Mouse (Mus musculus) stomach, embryonic 16.5 days (tissue): ENCODE measurements around the gene Gm5447. TPM values are rescaled to one million over a fixed set of nuclear protein-coding genes. Genes with fewer than 3 reads are reported as not detected.

ENCODE experiments used
- ATAC-seq: fragments of 200-750 bp; cut with Nextera tagmentation; 2 replicates; pipeline ENCODE4 v1.8.0; 2017; ENCODE audit warnings: moderate number of reproducible peaks, moderate TSS enrichment; ENCODE audit not compliant: insufficient read depth, low FRiP score
- H3K27ac ChIP-seq: fragments of 300-500 bp; sonication (generic); 2 replicates; pipeline ENCODE4 v1.5.1; 2014; ENCODE audit warnings: low read length
- H3K27me3 ChIP-seq: fragments of 300-500 bp; sonication (generic); 2 replicates; pipeline ENCODE4 v1.6.1; 2014; ENCODE audit warnings: low read length, control low read depth, mixed read lengths; ENCODE audit not compliant: control insufficient read depth, insufficient read depth
- H3K36me3 ChIP-seq: fragments of 300-500 bp; sonication (generic); 2 replicates; pipeline ENCODE4 v1.6.1; 2014; ENCODE audit warnings: low read length; ENCODE audit not compliant: control insufficient read depth, insufficient read depth
- H3K4me1 ChIP-seq: fragments of 300-500 bp; sonication (generic); 2 replicates; pipeline ENCODE4 v1.6.1; 2014; ENCODE audit warnings: low read length, control low read depth, mixed read lengths; ENCODE audit not compliant: control insufficient read depth, insufficient read depth
- H3K4me2 ChIP-seq: fragments of 300-500 bp; sonication (generic); 2 replicates; pipeline ENCODE4 v1.6.1; 2014; ENCODE audit warnings: low read depth, low read length, mixed read lengths
- H3K4me3 ChIP-seq: fragments of 300-500 bp; sonication (generic); replicated peaks from 2 replicates; pipeline ENCODE4 v1.5.1; 2014; ENCODE audit warnings: mild to moderate bottlenecking, low read length
- H3K9ac ChIP-seq: fragments of 300-500 bp; sonication (generic); 2 replicates; pipeline ENCODE4 v1.6.1; 2014; ENCODE audit warnings: low read length
- H3K9me3 ChIP-seq: fragments of 300-500 bp; sonication (generic); replicated peaks from 2 replicates; pipeline ENCODE4 v1.6.1; 2016; ENCODE audit warnings: low read length, control low read depth; ENCODE audit not compliant: control insufficient read depth
- WGBS: fragments of 180-500 bp; shearing (Covaris S2); extraction: QIAGEN DNeasy Blood & Tissue Kit; methylation state at CpG from one replicate; pipeline ENCODE4 v1.1.7; 2014; 5-methylcytosine and 5-hydroxymethylcytosine counted together
- polyA plus RNA-seq: library from polyadenylated mRNA; unstranded; fragments of >200 nt; fragmentation: Nextera tagmentation; extraction: Ambion mirVana; gene quantifications from 2 replicates; pipeline ENCODE4 v1.2.1, GENCODE M21; 2015

The Gm5447 gene
- polyA plus RNA-seq: 0.08 TPM in 1 of 2 replicates, not detected in the other

- peak within 1 kb of the TSS; percentile 68 for H3K4me2 ChIP-seq
- H3K9me3 ChIP-seq: no peaks in the 10 kb centered on the region
- H3K27me3 ChIP-seq: no peaks in the 10 kb centered on the region
- ATAC-seq: peak; percentile 94
- H3K9ac ChIP-seq: peak within 1 kb of the TSS; percentile 79
- no peaks in the 10 kb centered on the region for H3K36me3 ChIP-seq
- H3K4me3 ChIP-seq: peak within 1 kb of the TSS; percentile 66
- H3K27ac ChIP-seq: peak within 1 kb of the TSS; percentile 73
- WGBS: under 1% methylated on average over 54 of the region's 54 CpGs
- peaks cover 14% of the 10 kb centered on the region for H3K4me1 ChIP-seq
These were observed at the start of gene Gm5447, which contains the start of gene Exoc2 for GRCm38 (mm10) chr13:30973501-30974246. Gene Gm5447, plus strand, starts transcription at chr13:30974204. Gene Exoc2, minus strand, starts transcription at chr13:30974093.

GRCm38 (mm10) chr13:30924269-30924668 is 49.7 kb upstream of the Gm5447 start:
- no peak overlapping the region for H3K9ac ChIP-seq
- no peaks in the 10 kb centered on the region for H3K36me3 ChIP-seq
- no peak overlapping the region for H3K27ac ChIP-seq
- no peaks in the 10 kb centered on the region for H3K9me3 ChIP-seq
- WGBS: 57% methylated on average over 6 of the region's 6 CpGs
- no peak for ATAC-seq
- H3K4me2 ChIP-seq: no peak overlapping the region
- no peaks in the 10 kb centered on the region for H3K4me1 ChIP-seq
- H3K27me3 ChIP-seq: no peaks in the 10 kb centered on the region
- H3K4me3 ChIP-seq: no peak overlapping the region

GRCm38 (mm10) chr13:30929119-30929518 is 44.9 kb upstream of the Gm5447 start:
- H3K9ac ChIP-seq: no peak overlapping the region
- H3K4me1 ChIP-seq: no peaks in the 10 kb centered on the region
- H3K27me3 ChIP-seq: no peaks in the 10 kb centered on the region
- WGBS: 84% methylated on average over 2 of the region's 2 CpGs
- ATAC-seq: no peak
- no peak overlapping the region for H3K4me2 ChIP-seq
- H3K9me3 ChIP-seq: no peaks in the 10 kb centered on the region
- H3K36me3 ChIP-seq: no peaks in the 10 kb centered on the region
- H3K27ac ChIP-seq: no peak overlapping the region
- H3K4me3 ChIP-seq: no peak overlapping the region

- no peaks in the 10 kb centered on the region for H3K36me3 ChIP-seq
- no peaks in the 10 kb centered on the region for H3K27me3 ChIP-seq
- H3K4me1 ChIP-seq: no peaks in the 10 kb centered on the region
- 72% methylated on average over 4 of the region's 4 CpGs for WGBS
- no peak overlapping the region for H3K4me3 ChIP-seq
- no peak overlapping the region for H3K27ac ChIP-seq
- H3K4me2 ChIP-seq: no peak overlapping the region
- H3K9ac ChIP-seq: no peak overlapping the region
- ATAC-seq: no peak
- H3K9me3 ChIP-seq: no peaks in the 10 kb centered on the region
These were observed 42.4 kb upstream of the Gm5447 start for GRCm38 (mm10) chr13:30931613-30932012.

- no peak for ATAC-seq
- Histone ChIP-seq H3K4me2 (no peak overlapping the region), H3K4me3 (no peak overlapping the region), H3K27ac (no peak overlapping the region), H3K9me3 (no peaks in the 10 kb centered on the region), H3K36me3 (0 out of 2 replicates have a peak, but pooled peaks cover 3% of the 10 kb centered on the region), H3K9ac (no peak overlapping the region), H3K27me3 (no peaks in the 10 kb centered on the region), H3K4me1 (no peaks in the 10 kb centered on the region)
- 69% methylated on average over 6 of the region's 6 CpGs for WGBS
These were observed 41.0 kb upstream of the Gm5447 start for GRCm38 (mm10) chr13:30932972-30933371.

- no peaks in the 10 kb centered on the region for H3K27me3 ChIP-seq
- no peak for ATAC-seq
- H3K36me3 ChIP-seq: no peaks in the 10 kb centered on the region
These were observed 28.2 kb upstream of the Gm5447 start for GRCm38 (mm10) chr13:30945788-30946187.

GRCm38 (mm10) chr13:30947129-30947528 is 26.9 kb upstream of the Gm5447 start:
- H3K9me3 ChIP-seq: no peaks in the 10 kb centered on the region
- H3K27me3 ChIP-seq: no peaks in the 10 kb centered on the region
- no peak overlapping the region for H3K4me3 ChIP-seq
- 0 out of 2 replicates have a peak, but pooled peaks have one; percentile 13 for ATAC-seq
- H3K27ac ChIP-seq: no peak overlapping the region
- H3K36me3 ChIP-seq: no peaks in the 10 kb centered on the region
- 85% methylated on average over 15 of the region's 15 CpGs for WGBS
- no peak overlapping the region for H3K9ac ChIP-seq
- H3K4me2 ChIP-seq: no peak overlapping the region
- H3K4me1 ChIP-seq: peaks cover 13% of the 10 kb centered on the region

More at GRCm38 (mm10) chr13:30945788-30946187, 28.2 kb upstream of the Gm5447 start:
- Histone ChIP-seq H3K4me1 (peaks cover 13% of the 10 kb centered on the region), H3K4me3 (no peak overlapping the region), H3K9me3 (no peaks in the 10 kb centered on the region), H3K4me2 (no peak overlapping the region), H3K9ac (no peak overlapping the region), H3K27ac (no peak overlapping the region)

GRCm38 (mm10) chr13:30947540-30947939 is 26.5 kb upstream of the Gm5447 start, which contains the start of gene Hus1b:
Gene Hus1b, minus strand, starts transcription at chr13:30947759.
- Histone ChIP-seq H3K9me3 (no peaks in the 10 kb centered on the region), H3K4me2 (no peak within 1 kb of the TSS), H3K27me3 (no peaks in the 10 kb centered on the region), H3K27ac (no peak within 1 kb of the TSS), H3K4me1 (peaks cover 13% of the 10 kb centered on the region), H3K36me3 (no peaks in the 10 kb centered on the region), H3K4me3 (no peak within 1 kb of the TSS), H3K9ac (no peak within 1 kb of the TSS)
- ATAC-seq: no peak
- 88% methylated on average over 11 of the region's 11 CpGs for whole genome bisulfite sequencing

- whole genome bisulfite sequencing: 91% methylated on average over 9 of the region's 9 CpGs
- no peak overlapping the region for H3K27ac ChIP-seq
These were observed 24.8 kb upstream of the Gm5447 start for GRCm38 (mm10) chr13:30949181-30949580.

More at GRCm38 (mm10) chr13:30949181-30949580, 24.8 kb upstream of the Gm5447 start:
- Histone ChIP-seq H3K36me3 (no peaks in the 10 kb centered on the region), H3K27me3 (no peaks in the 10 kb centered on the region), H3K9me3 (no peaks in the 10 kb centered on the region), H3K4me1 (peaks cover 13% of the 10 kb centered on the region), H3K4me2 (no peak overlapping the region), H3K9ac (no peak overlapping the region), H3K4me3 (no peak overlapping the region)
- ATAC-seq: no peak
